In the genomic region with DNA sequence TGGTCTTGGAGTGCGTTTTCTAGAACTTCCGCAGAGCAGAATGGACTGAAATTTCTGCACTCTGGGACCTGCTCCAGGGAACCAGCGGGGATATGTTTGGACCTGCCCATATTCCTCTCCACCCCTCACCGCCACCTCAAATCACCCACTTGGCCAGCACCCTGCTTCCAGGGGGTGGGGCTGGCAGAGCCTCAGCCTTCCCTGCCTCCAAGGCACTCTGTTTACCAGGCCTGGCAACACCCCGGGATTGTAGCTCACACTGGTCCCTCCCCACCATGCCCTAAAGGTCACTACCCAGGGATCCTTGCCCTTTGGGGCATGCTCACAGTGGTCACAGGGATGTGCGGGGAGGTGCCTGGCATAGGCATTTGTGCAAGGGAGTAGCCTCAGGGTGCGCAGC, we compare ENCODE assay signal across 12 mouse cellular contexts. TPM values are rescaled to one million over a fixed set of nuclear protein-coding genes. Genes with fewer than 3 reads are reported as not detected.
DNase-seq lines count a peak whose midpoint lies in the region; ATAC-seq and TF ChIP-seq lines count a peak whose summit lies in the region.
"Had no signal": no experiment of that assay in that cellular context is flagged by ENCODE, and none has a peak within 500 bp of the region (broad histone marks: within the 10 kb centered on the region; RNA-seq: fewer than 3 reads in every experiment).

No protein-coding gene starts in this region.

- H3K27me3 ChIP-seq in heart, embryonic 11.5 days (ENCODE audit: control insufficient read depth, insufficient read depth, low read length), result no peaks in the 10 kb centered on the region
- H3K27me3 ChIP-seq in thymus, adult 2 months (ENCODE audit: control insufficient read depth, insufficient read depth, low read length), result no peaks in the 10 kb centered on the region
- H3K27me3 ChIP-seq in forebrain, postnatal 0 days (ENCODE audit: insufficient read depth, low read length), result no peaks in the 10 kb centered on the region
- no peaks in the 10 kb centered on the region for H3K27me3 ChIP-seq in midbrain, embryonic 15.5 days (replicated peaks)
- H3K27me3 ChIP-seq: midbrain, embryonic 13.5 days had no signal

- no peaks in the 10 kb centered on the region for H3K9me3 ChIP-seq in heart, embryonic 11.5 days (replicated peaks; ENCODE audit: control insufficient read depth, low read length)
- H3K9me3 ChIP-seq in forebrain, postnatal 0 days (ENCODE audit: low read length), result no peaks in the 10 kb centered on the region
- H3K9me3 ChIP-seq in midbrain, embryonic 15.5 days, result no peaks in the 10 kb centered on the region
- H3K9me3 ChIP-seq: midbrain, embryonic 13.5 days had no signal

- no peak overlapping the region for H3K27ac ChIP-seq in heart, embryonic 11.5 days (ENCODE audit: low read depth, low read length)
- H3K27ac ChIP-seq in thymus, adult 2 months (ENCODE audit: control insufficient read depth, insufficient read depth, low read length), result no peak overlapping the region
- H3K27ac ChIP-seq in forebrain, postnatal 0 days (ENCODE audit: low read depth, low read length), result no peak overlapping the region
- no peak overlapping the region for H3K27ac ChIP-seq in midbrain, embryonic 15.5 days
- H3K27ac ChIP-seq: liver, embryonic 14.5 days; midbrain, embryonic 13.5 days had no signal

- no peak overlapping the region for H3K4me2 ChIP-seq in heart, embryonic 11.5 days
- H3K4me2 ChIP-seq in forebrain, postnatal 0 days (ENCODE audit: low read depth), result no peak overlapping the region
- H3K4me2 ChIP-seq in midbrain, embryonic 15.5 days, result no peak overlapping the region
- H3K4me2 ChIP-seq: midbrain, embryonic 13.5 days had no signal

- no peak overlapping the region for H3K9ac ChIP-seq in heart, embryonic 11.5 days (ENCODE audit: low read depth, low read length)
- no peak overlapping the region for H3K9ac ChIP-seq in forebrain, postnatal 0 days
- H3K9ac ChIP-seq in midbrain, embryonic 15.5 days, result no peak overlapping the region
- H3K9ac ChIP-seq: liver, embryonic 14.5 days; midbrain, embryonic 13.5 days had no signal

- H3K4me3 ChIP-seq in heart, embryonic 11.5 days (ENCODE audit: low read depth, low read length), result no peak overlapping the region
- no peak overlapping the region for H3K4me3 ChIP-seq in thymus, adult 2 months (ENCODE audit: control insufficient read depth, insufficient read depth, low read length)
- H3K4me3 ChIP-seq in lung, adult 2 months (replicated peaks; ENCODE audit: extremely low read depth, low read depth, low read length), result no peak overlapping the region
- H3K4me3 ChIP-seq in forebrain, postnatal 0 days (ENCODE audit: low read depth, low read length), result no peak overlapping the region
- no peak overlapping the region for H3K4me3 ChIP-seq in midbrain, embryonic 15.5 days
- H3K4me3 ChIP-seq: midbrain, embryonic 13.5 days had no signal

- no peak for ATAC-seq in heart, embryonic 11.5 days (replicated peaks; ENCODE audit: insufficient number of reproducible peaks, low FRiP score, low TSS enrichment)
- ATAC-seq in granulocyte monocyte progenitor cell, adult 5-6 weeks (replicated peaks; ENCODE audit: poor library complexity, severe bottlenecking), result no peak
- no peak for ATAC-seq in forebrain, postnatal 0 days
- no peak for ATAC-seq in midbrain, embryonic 15.5 days (replicated peaks)
- ATAC-seq: midbrain, embryonic 13.5 days had no signal

- no peaks in the 10 kb centered on the region for H3K36me3 ChIP-seq in heart, embryonic 11.5 days (ENCODE audit: control insufficient read depth, insufficient read depth, low read length)
- no peaks in the 10 kb centered on the region for H3K36me3 ChIP-seq in thymus, adult 2 months (ENCODE audit: control insufficient read depth, insufficient read depth, low read length)
- H3K36me3 ChIP-seq in forebrain, postnatal 0 days (ENCODE audit: insufficient read depth), result no peaks in the 10 kb centered on the region
- H3K36me3 ChIP-seq in midbrain, embryonic 15.5 days (replicated peaks), result no peaks in the 10 kb centered on the region
- H3K36me3 ChIP-seq: midbrain, embryonic 13.5 days had no signal

- peak; percentile 98 for DNase-seq in heart, adult 11 months
- DNase-seq in thymus, adult 18-20 months, result peak; percentile 6 to 10
- DNase-seq in thymus, adult 2 months, result no peak
- DNase-seq in lung, adult 2 months, result peak; percentile 69
- DNase-seq in forebrain, postnatal 0 days, result no peak
- DNase-seq: layer of hippocampus, adult 9-11 months had no signal

- WGBS in heart, embryonic 11.5 days (ENCODE audit: insufficient replicate concordance), result 81% methylated on average over 7 of the region's 7 CpGs
- WGBS in thymus, adult 2 months, result 94% methylated on average over 7 of the region's 7 CpGs
- WGBS in lung, adult 2 months, result 54% methylated on average over 7 of the region's 7 CpGs
- 79% methylated on average over 7 of the region's 7 CpGs for WGBS in forebrain, postnatal 0 days
- WGBS in midbrain, embryonic 15.5 days, result 89% methylated on average over 7 of the region's 7 CpGs

- TF ChIP-seq CTCF in thymus, adult 2 months (IDR thresholded peaks at IDR 0.05; ENCODE audit: borderline replicate concordance, control insufficient read depth, extremely low read depth, insufficient read depth, low read length, poor library complexity), result no peak
- no peak for TF ChIP-seq CTCF in lung, adult 2 months (IDR thresholded peaks at IDR 0.05; ENCODE audit: insufficient read depth, low read length)
- no peak for TF ChIP-seq CTCF in forebrain, postnatal 0 days (IDR thresholded peaks at IDR 0.05; ENCODE audit: low read depth)

- TF ChIP-seq POLR2A in thymus, adult 2 months (IDR thresholded peaks at IDR 0.05; ENCODE audit: control insufficient read depth, extremely low read depth, insufficient read depth, low read length, poor library complexity), result no peak
- TF ChIP-seq POLR2A in lung, adult 2 months (IDR thresholded peaks at IDR 0.05; ENCODE audit: borderline replicate concordance, extremely low read depth, low read depth, low read length), result no peak

- peaks cover 14% of the 10 kb centered on the region for H3K4me1 ChIP-seq in heart, embryonic 11.5 days (ENCODE audit: control insufficient read depth, insufficient read depth, low read length)
- H3K4me1 ChIP-seq in thymus, adult 2 months (replicated peaks; ENCODE audit: control insufficient read depth, insufficient read depth, low read length), result no peaks in the 10 kb centered on the region
- H3K4me1 ChIP-seq in lung, adult 2 months (ENCODE audit: control insufficient read depth, insufficient read depth, low read length), result 0 out of 2 replicates have a peak, but pooled peaks cover 2% of the 10 kb centered on the region
- H3K4me1 ChIP-seq in forebrain, postnatal 0 days (ENCODE audit: insufficient read depth), result no peaks in the 10 kb centered on the region
- no peaks in the 10 kb centered on the region for H3K4me1 ChIP-seq in midbrain, embryonic 15.5 days

RNA-seq across cellular contexts. Expression of gene Emp2, which starts 33.8 kb away (rescaled TPM):
- polyA plus RNA-seq in heart, embryonic 11.5 days (2014; fragmentation: Nextera tagmentation; extraction: Ambion mirVana), result 21.9 and 24.7 TPM in 2 replicates
- 12.9 and 20.0 TPM in 2 replicates for polyA plus RNA-seq in thymus, adult 2 months (2012; rRNA removed)
- polyA plus RNA-seq in lung, adult 2 months (2012; rRNA removed), result 763 and 1,000 TPM in 2 replicates
- total RNA-seq in granulocyte monocyte progenitor cell, adult 5-6 weeks (2014; fragmentation: Nextera tagmentation), result not detected in 2 replicates
- total RNA-seq in granulocyte monocyte progenitor cell, adult 5-6 weeks (2017), result not detected in 2 replicates
- 11.3 and 12.1 TPM in 2 replicates for total RNA-seq in forebrain, postnatal 0 days (2014; rRNA removed)
- 13.2 and 18.5 TPM in 2 replicates for polyA plus RNA-seq in forebrain, postnatal 0 days (2015; fragmentation: Nextera tagmentation; extraction: Ambion mirVana)
- polyA plus RNA-seq in midbrain, embryonic 15.5 days (2015; fragmentation: Nextera tagmentation; extraction: Ambion mirVana), result 10.7 and 11.0 TPM in 2 replicates

RNA-seq across cellular contexts. Expression of gene Tekt5, which starts 47.7 kb away (rescaled TPM):
- 0.17 and 0.23 TPM in 2 replicates for polyA plus RNA-seq in heart, embryonic 11.5 days (2014; fragmentation: Nextera tagmentation; extraction: Ambion mirVana)
- polyA plus RNA-seq in thymus, adult 2 months (2012; rRNA removed), result 1.4 and 1.7 TPM in 2 replicates
- 6.8 and 9.2 TPM in 2 replicates for polyA plus RNA-seq in lung, adult 2 months (2012; rRNA removed)
- total RNA-seq in granulocyte monocyte progenitor cell, adult 5-6 weeks (2014; fragmentation: Nextera tagmentation), result 0.49 TPM in 1 of 2 replicates, not detected in the other
- total RNA-seq in granulocyte monocyte progenitor cell, adult 5-6 weeks (2017), result not detected in 2 replicates
- total RNA-seq in forebrain, postnatal 0 days (2014; rRNA removed), result 3.9 and 5.4 TPM in 2 replicates
- polyA plus RNA-seq in forebrain, postnatal 0 days (2015; fragmentation: Nextera tagmentation; extraction: Ambion mirVana), result 8.7 and 11.8 TPM in 2 replicates
- polyA plus RNA-seq in midbrain, embryonic 15.5 days (2015; fragmentation: Nextera tagmentation; extraction: Ambion mirVana), result 12.1 and 13.3 TPM in 2 replicates
- total RNA-seq: gastrocnemius, adult 18-20 months had no signal

Comparison
In these comparisons a context has a peak if more than half of its experiments do, and no peak if none do; other contexts are left out.
1. DNase-seq: peak in heart, adult 11 months (single experiment), thymus, adult 18-20 months (2 of 2) and lung, adult 2 months (single experiment); none in thymus, adult 2 months (single experiment) and forebrain, postnatal 0 days (single experiment).
2. RNA of gene Emp2, which starts 33.8 kb away (polyA plus RNA-seq): 763 to 1,000 TPM in lung, adult 2 months; 21.9 to 24.7 TPM in heart, embryonic 11.5 days, 12.9 to 20.0 TPM in thymus, adult 2 months, 13.2 to 18.5 TPM in forebrain, postnatal 0 days and 10.7 to 11.0 TPM in midbrain, embryonic 15.5 days; every median in the first group is over 10 times any median in the second.